Mouse (Mus musculus) midbrain, embryonic 10.5 days (tissue): ENCODE results near the gene Ifnz. TPM values are rescaled to one million over a fixed set of nuclear protein-coding genes. Genes with fewer than 3 reads are reported as not detected.
A peak's percentile ranks its signal among the peaks of the same experiment; 100 is the strongest.
"Not testable (repeated sequence)": the region's sequence is repeated elsewhere in the genome, so short reads cannot be mapped to it uniquely, and the experiment has no call there.

ENCODE experiments used
- DNase-seq: peaks from one replicate; pipeline ENCODE4 v3.0.0-alpha.2; 2017; ENCODE audit warnings: low spot score
- H3K27ac ChIP-seq: fragments of 300-500 bp; sonication (generic); replicated peaks from 2 replicates; pipeline ENCODE4 v1.5.1; 2016; ENCODE audit warnings: mild to moderate bottlenecking
- H3K27me3 ChIP-seq: fragments of 300-500 bp; sonication (generic); 2 replicates; pipeline ENCODE4 v1.6.1; 2016; ENCODE audit warnings: low read depth, mild to moderate bottlenecking; ENCODE audit not compliant: poor library complexity, severe bottlenecking
- H3K36me3 ChIP-seq: fragments of 300-500 bp; sonication (generic); 2 replicates; pipeline ENCODE4 v1.6.1; 2016; ENCODE audit warnings: mild to moderate bottlenecking, moderate library complexity
- H3K4me1 ChIP-seq: fragments of 300-500 bp; sonication (generic); 2 replicates; pipeline ENCODE4 v1.6.1; 2016
- H3K4me3 ChIP-seq: fragments of 300-500 bp; sonication (generic); 2 replicates; pipeline ENCODE4 v1.5.1; 2016; ENCODE audit warnings: mild to moderate bottlenecking, moderate library complexity
- H3K9me3 ChIP-seq: fragments of 300-500 bp; sonication (generic); replicated peaks from 2 replicates; pipeline ENCODE4 v1.6.1; 2016; ENCODE audit warnings: mild to moderate bottlenecking
- WGBS: fragments of 180-500 bp; shearing (Covaris S2); methylation state at CpG from one replicate; pipeline ENCODE4 v1.1.7; 2016; 5-methylcytosine and 5-hydroxymethylcytosine counted together
- polyA plus RNA-seq: library from polyadenylated mRNA; unstranded; fragments of >200 nt; fragmentation: Nextera tagmentation; extraction: Ambion mirVana; gene quantifications from 2 replicates; pipeline ENCODE4 v1.2.1, GENCODE M21; 2016

Ifnz gene
- polyA plus RNA-seq, 1 experiment from 2014 or later, result 0.51 TPM

- WGBS, result under 1% methylated on average over 26 of the region's 28 CpGs
- H3K4me3 ChIP-seq, result peak overlapping the region; percentile 44
- DNase-seq, result peak; percentile 77
- not testable (repeated sequence) for H3K36me3 ChIP-seq, H3K9me3 ChIP-seq, H3K27me3 ChIP-seq, H3K27ac ChIP-seq
- peaks cover 17% of the 10 kb centered on the region for H3K4me1 ChIP-seq
Measured at GRCm38 (mm10) chr4:88760431-88760830, 21.5 kb upstream of the Ifnz start.

DNA sequence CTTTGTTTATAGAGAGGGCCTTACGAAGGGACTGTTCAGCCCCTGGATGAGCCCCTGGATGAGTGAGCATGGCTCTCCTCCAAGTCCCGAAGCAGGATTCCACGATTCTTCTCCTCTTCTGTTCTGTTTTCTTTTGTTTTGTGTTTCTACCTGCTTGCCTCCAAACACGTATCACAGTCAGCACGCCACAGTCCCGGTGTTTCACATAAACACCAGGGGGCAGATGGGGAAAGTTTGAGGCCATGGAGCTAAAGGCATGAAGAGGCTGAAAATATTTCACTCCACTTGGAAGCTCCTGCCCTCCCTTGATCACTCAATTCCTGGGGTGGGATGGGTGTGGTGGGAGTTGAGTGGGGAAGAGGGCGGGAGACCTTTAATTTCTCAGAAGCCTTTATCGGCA is 20.2 kb upstream of the Ifnz start:
- not testable (repeated sequence) for H3K27me3 ChIP-seq, DNase-seq, H3K4me3 ChIP-seq, H3K9me3 ChIP-seq, H3K36me3 ChIP-seq, H3K27ac ChIP-seq
- H3K4me1 ChIP-seq, result peaks cover 10% of the 10 kb centered on the region; the same call in 1 of the 2 replicates
- 66% methylated on average over 6 of the region's 8 CpGs for WGBS

GRCm38 (mm10) chr4:88762341-88762740 is 19.6 kb upstream of the Ifnz start:
- H3K27me3 ChIP-seq, H3K27ac ChIP-seq, DNase-seq, H3K4me3 ChIP-seq, H3K9me3 ChIP-seq, H3K36me3 ChIP-seq: not testable (repeated sequence)
- H3K4me1 ChIP-seq, result peaks cover 10% of the 10 kb centered on the region; the same call in 1 of the 2 replicates
- 55% methylated on average over 9 of the region's 9 CpGs for WGBS

DNA sequence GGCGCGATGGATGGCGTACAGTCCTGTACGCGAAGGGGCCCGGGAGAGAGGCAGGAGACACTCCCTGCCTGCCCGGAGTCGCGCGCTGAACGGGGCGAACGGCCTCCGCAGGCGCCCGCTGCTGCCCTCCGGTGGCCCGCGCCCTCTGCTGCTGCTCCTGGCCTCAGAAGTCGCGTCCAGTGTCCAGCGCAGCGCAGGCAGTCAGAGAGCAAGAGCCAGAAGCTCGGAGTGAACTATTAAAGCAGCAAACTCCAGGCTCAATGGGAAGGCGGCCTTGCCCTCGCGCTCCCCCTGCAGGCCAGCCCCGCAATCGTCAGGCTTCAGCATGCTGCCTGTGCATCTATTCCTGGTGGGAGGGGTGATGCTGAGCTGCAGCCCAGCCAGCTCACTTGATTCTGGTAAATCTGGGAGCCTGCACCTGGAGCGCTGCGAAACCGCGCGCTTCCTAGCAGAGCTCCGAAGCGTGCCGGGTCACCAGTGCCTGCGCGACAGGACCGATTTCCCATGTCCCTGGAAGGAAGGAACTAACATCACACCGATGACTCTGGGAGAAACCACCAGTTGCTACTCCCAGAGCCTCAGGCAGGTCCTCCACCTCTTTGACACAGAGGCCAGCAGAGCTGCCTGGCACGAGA is 18.4 kb upstream of the Ifnz start:
- Histone ChIP-seq H3K4me3 (peak overlapping the region; percentile 41), H3K4me1 (peaks cover 10% of the 10 kb centered on the region; the same call in 1 of the 2 replicates)
- not testable (repeated sequence) for H3K9me3 ChIP-seq, H3K36me3 ChIP-seq, H3K27ac ChIP-seq, H3K27me3 ChIP-seq
- peak; percentile 81 for DNase-seq
- WGBS, result 4% methylated on average over 30 of the region's 42 CpGs

DNA sequence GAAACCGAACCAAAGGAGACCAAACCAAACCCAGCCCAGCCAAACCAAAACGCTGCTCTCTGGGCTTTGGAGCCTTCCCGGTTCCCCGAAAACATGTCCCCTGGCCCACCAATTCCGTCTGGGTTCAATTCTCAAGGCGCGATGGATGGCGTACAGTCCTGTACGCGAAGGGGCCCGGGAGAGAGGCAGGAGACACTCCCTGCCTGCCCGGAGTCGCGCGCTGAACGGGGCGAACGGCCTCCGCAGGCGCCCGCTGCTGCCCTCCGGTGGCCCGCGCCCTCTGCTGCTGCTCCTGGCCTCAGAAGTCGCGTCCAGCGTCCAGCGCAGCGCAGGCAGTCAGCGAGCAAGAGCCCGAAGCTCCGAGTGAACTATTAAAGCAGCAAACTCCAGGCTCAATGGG is 8.4 kb upstream of the Ifnz start, which contains the start of gene Gm13290:
Gene Gm13290, plus strand, starts transcription at position 301 of the 400 bp plus-strand sequence.
- H3K36me3 ChIP-seq, H3K4me1 ChIP-seq, H3K27me3 ChIP-seq, H3K9me3 ChIP-seq, H3K4me3 ChIP-seq, DNase-seq, H3K27ac ChIP-seq: not testable (repeated sequence)
- whole genome bisulfite sequencing, result no CpG with 5 or more reads among the region's 32 CpGs

DNA sequence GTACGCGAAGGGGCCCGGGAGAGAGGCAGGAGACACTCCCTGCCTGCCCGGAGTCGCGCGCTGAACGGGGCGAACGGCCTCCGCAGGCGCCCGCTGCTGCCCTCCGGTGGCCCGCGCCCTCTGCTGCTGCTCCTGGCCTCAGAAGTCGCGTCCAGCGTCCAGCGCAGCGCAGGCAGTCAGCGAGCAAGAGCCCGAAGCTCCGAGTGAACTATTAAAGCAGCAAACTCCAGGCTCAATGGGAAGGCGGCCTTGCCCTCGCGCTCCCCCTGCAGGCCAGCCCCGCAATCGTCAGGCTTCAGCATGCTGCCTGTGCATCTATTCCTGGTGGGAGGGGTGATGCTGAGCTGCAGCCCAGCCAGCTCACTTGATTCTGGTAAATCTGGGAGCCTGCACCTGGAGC is 5.3 kb upstream of the Ifnz start, which contains the start of gene Gm13289:
Gene Gm13289, plus strand, starts transcription at position 301 of the 400 bp plus-strand sequence.
- not testable (repeated sequence) for H3K36me3 ChIP-seq, H3K9me3 ChIP-seq, H3K27ac ChIP-seq, DNase-seq, H3K4me3 ChIP-seq, H3K4me1 ChIP-seq, H3K27me3 ChIP-seq
- WGBS, result no CpG with 5 or more reads among the region's 29 CpGs

DNA sequence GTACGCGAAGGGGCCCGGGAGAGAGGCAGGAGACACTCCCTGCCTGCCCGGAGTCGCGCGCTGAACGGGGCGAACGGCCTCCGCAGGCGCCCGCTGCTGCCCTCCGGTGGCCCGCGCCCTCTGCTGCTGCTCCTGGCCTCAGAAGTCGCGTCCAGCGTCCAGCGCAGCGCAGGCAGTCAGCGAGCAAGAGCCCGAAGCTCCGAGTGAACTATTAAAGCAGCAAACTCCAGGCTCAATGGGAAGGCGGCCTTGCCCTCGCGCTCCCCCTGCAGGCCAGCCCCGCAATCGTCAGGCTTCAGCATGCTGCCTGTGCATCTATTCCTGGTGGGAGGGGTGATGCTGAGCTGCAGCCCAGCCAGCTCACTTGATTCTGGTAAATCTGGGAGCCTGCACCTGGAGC is 2.4 kb upstream of the Ifnz start, which contains the start of gene Gm13272:
Gene Gm13272, plus strand, starts transcription at position 301 of the 400 bp plus-strand sequence.
- H3K36me3 ChIP-seq, H3K27ac ChIP-seq, DNase-seq, H3K4me1 ChIP-seq, H3K4me3 ChIP-seq, H3K9me3 ChIP-seq, H3K27me3 ChIP-seq: not testable (repeated sequence)
- no CpG with 5 or more reads among the region's 29 CpGs for WGBS

DNA sequence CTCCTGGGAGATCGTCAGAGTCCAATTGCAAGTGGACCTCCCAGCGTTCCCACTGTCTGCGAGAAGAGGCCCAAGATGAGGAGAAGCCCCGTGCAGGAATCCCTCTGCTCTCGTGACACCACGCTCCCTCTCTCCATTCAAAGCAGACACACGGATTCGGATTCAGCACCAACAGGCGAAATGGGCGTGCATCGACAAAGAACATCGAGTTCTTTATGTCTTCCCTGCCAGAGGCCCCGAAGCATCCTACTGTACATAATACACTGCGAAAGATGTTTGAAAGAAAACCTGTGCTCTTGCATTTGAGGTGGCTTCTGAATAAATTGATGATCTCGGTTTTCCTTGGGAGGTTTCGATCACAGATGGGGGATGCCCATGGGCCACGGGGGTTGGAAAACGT is 1.6 kb upstream of the Ifnz start:
- H3K9me3 ChIP-seq, H3K36me3 ChIP-seq, H3K27ac ChIP-seq, H3K4me3 ChIP-seq, DNase-seq, H3K27me3 ChIP-seq, H3K4me1 ChIP-seq: not testable (repeated sequence)
- 43% methylated on average over 16 of the region's 18 CpGs for WGBS

DNA sequence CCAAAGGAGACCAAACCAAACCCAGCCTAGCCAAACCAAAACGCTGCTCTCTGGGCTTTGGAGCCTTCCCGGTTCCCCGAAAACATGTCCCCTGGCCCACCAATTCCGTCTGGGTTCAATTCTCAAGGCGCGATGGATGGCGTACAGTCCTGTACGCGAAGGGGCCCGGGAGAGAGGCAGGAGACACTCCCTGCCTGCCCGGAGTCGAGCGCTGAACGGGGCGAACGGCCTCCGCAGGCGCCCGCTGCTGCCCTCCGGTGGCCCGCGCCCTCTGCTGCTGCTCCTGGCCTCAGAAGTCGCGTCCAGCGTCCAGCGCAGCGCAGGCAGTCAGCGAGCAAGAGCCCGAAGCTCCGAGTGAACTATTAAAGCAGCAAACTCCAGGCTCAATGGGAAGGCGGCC is 404 bp downstream of the Ifnz start:
- 0% methylated on average over 12 of the region's 31 CpGs for WGBS
- not testable (repeated sequence) for H3K27me3 ChIP-seq, H3K27ac ChIP-seq, H3K4me1 ChIP-seq, H3K9me3 ChIP-seq, DNase-seq, H3K36me3 ChIP-seq
- peak overlapping the region; percentile 35; the same call in 1 of the 2 replicates for H3K4me3 ChIP-seq

DNA sequence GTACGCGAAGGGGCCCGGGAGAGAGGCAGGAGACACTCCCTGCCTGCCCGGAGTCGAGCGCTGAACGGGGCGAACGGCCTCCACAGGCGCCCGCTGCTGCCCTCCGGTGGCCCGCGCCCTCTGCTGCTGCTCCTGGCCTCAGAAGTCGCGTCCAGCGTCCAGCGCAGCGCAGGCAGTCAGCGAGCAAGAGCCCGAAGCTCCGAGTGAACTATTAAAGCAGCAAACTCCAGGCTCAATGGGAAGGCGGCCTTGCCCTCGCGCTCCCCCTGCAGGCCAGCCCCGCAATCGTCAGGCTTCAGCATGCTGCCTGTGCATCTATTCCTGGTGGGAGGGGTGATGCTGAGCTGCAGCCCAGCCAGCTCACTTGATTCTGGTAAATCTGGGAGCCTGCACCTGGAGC is 3.5 kb downstream of the Ifnz start, which contains the start of gene Gm13276:
Gene Gm13276, plus strand, starts transcription at position 301 of the 400 bp plus-strand sequence.
- not testable (repeated sequence) for H3K36me3 ChIP-seq, H3K9me3 ChIP-seq, H3K27ac ChIP-seq, DNase-seq, H3K4me1 ChIP-seq, H3K27me3 ChIP-seq, H3K4me3 ChIP-seq
- no CpG with 5 or more reads among the region's 27 CpGs for WGBS

GRCm38 (mm10) chr4:88788402-88788801 is 6.5 kb downstream of the Ifnz start, which contains the start of gene Gm13277:
Gene Gm13277 (plus strand): TSS chr4:88788632.
- H3K27me3 ChIP-seq, H3K4me3 ChIP-seq, DNase-seq, H3K4me1 ChIP-seq, H3K9me3 ChIP-seq, H3K36me3 ChIP-seq, H3K27ac ChIP-seq: not testable (repeated sequence)
- WGBS, result 0% methylated on average over 4 of the region's 28 CpGs

DNA sequence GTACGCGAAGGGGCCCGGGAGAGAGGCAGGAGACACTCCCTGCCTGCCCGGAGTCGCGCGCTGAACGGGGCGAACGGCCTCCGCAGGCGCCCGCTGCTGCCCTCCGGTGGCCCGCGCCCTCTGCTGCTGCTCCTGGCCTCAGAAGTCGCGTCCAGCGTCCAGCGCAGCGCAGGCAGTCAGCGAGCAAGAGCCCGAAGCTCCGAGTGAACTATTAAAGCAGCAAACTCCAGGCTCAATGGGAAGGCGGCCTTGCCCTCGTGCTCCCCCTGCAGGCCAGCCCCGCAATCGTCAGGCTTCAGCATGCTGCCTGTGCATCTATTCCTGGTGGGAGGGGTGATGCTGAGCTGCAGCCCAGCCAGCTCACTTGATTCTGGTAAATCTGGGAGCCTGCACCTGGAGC is 9.3 kb downstream of the Ifnz start, which contains the start of gene Gm13278:
Gene Gm13278, plus strand, starts transcription at position 301 of the 400 bp plus-strand sequence.
- H3K4me3 ChIP-seq, H3K27me3 ChIP-seq, H3K4me1 ChIP-seq, H3K27ac ChIP-seq, H3K36me3 ChIP-seq, H3K9me3 ChIP-seq, DNase-seq: not testable (repeated sequence)
- no CpG with 5 or more reads among the region's 28 CpGs for WGBS

- not testable (repeated sequence) for DNase-seq, H3K36me3 ChIP-seq, H3K27ac ChIP-seq, H3K4me3 ChIP-seq, H3K9me3 ChIP-seq, H3K27me3 ChIP-seq, H3K4me1 ChIP-seq
- WGBS, result 0% methylated on average over 19 of the region's 52 CpGs
Measured at GRCm38 (mm10) chr4:88793936-88794675, 12.2 kb downstream of the Ifnz start, which contains the start of gene Gm13275. Gene Gm13275 (plus strand): TSS chr4:88794487.
